Mouse (Mus musculus): ENCODE measurements at regions not wholly inside any gene's neighbourhood (a gene's known extent, or its start where the extent isn't known, plus 50 kb on each side); places are given as distances from the start of the nearest gene placed in this dataset.

- no peak for TF ChIP-seq CTCF (IDR thresholded peaks at IDR 0.05; ENCODE audit: control insufficient read depth, insufficient read depth, insufficient replicate concordance, low read depth, low read length)
- TF ChIP-seq POLR2A (IDR thresholded peaks at IDR 0.05; ENCODE audit: control insufficient read depth, low read depth, low read length) = no peak
Measured at GRCm38 (mm10) chr6:98797778-98798177, 455.2 kb upstream of the Gm765 start.

All from testis, adult 2 months (tissue).